Mouse (Mus musculus) 416B (cell line): ENCODE results near the gene Ccl4.

Experiments used
- DNase-seq: peaks from one replicate; pipeline ENCODE4 v3.0.0; 2011; ENCODE audit warnings: low read depth

Gene Ccl4

GRCm38 (mm10) chr11:83662204-83662603, at the start of gene Ccl4:
Gene Ccl4 (plus strand): TSS chr11:83662584.
- peak; percentile 45 for DNase-seq

GRCm38 (mm10) chr11:83616586-83616985, 45.8 kb upstream of the Ccl4 start:
- peak; percentile 70 for DNase-seq

- peak; percentile 85 for DNase-seq
Observed at GRCm38 (mm10) chr11:83618238-83618637, 44.1 kb upstream of the Ccl4 start.

GRCm38 (mm10) chr11:83619037-83619436, 43.3 kb upstream of the Ccl4 start:
- DNase-seq, result no peak

- DNase-seq, result no peak
Observed at GRCm38 (mm10) chr11:83623586-83623985, 38.8 kb upstream of the Ccl4 start.

- DNase-seq, result peak; percentile 69
Observed at GRCm38 (mm10) chr11:83628808-83629207, 33.6 kb upstream of the Ccl4 start.

- DNase-seq, result no peak
Observed at GRCm38 (mm10) chr11:83630630-83631029, 31.8 kb upstream of the Ccl4 start.

- DNase-seq, result no peak
Observed at GRCm38 (mm10) chr11:83631065-83631464, 31.3 kb upstream of the Ccl4 start.

- peak; percentile 68 for DNase-seq
Observed at GRCm38 (mm10) chr11:83632744-83633143, 29.6 kb upstream of the Ccl4 start.

- no peak for DNase-seq
Observed at GRCm38 (mm10) chr11:83634425-83634824, 28.0 kb upstream of the Ccl4 start.

- no peak for DNase-seq
Observed at GRCm38 (mm10) chr11:83634898-83635297, 27.5 kb upstream of the Ccl4 start.

GRCm38 (mm10) chr11:83636742-83637235, 25.6 kb upstream of the Ccl4 start:
- DNase-seq, result no peak

- DNase-seq, result peak; percentile 59
Observed at GRCm38 (mm10) chr11:83638934-83639333, 23.4 kb upstream of the Ccl4 start.

GRCm38 (mm10) chr11:83639533-83639932, 22.9 kb upstream of the Ccl4 start:
- peak; percentile 81 for DNase-seq

- peak; percentile 96 for DNase-seq
Observed at GRCm38 (mm10) chr11:83640141-83640540, 22.2 kb upstream of the Ccl4 start.

GRCm38 (mm10) chr11:83641216-83641615, 21.2 kb upstream of the Ccl4 start:
- DNase-seq, result peak; percentile 71

GRCm38 (mm10) chr11:83645521-83645920, 16.9 kb upstream of the Ccl4 start, which contains the start of gene Rpl9-ps1:
Gene Rpl9-ps1 (minus strand): TSS chr11:83645621.
- no peak for DNase-seq

- no peak for DNase-seq
Observed at GRCm38 (mm10) chr11:83646356-83647149, 15.8 kb upstream of the Ccl4 start.

- DNase-seq, result peak; percentile 61
Observed at GRCm38 (mm10) chr11:83649305-83649841, 13.0 kb upstream of the Ccl4 start, which contains the start of gene Ccl3. Gene Ccl3 (minus strand): TSS chr11:83649355.

GRCm38 (mm10) chr11:83654606-83655005, 7.8 kb upstream of the Ccl4 start:
- DNase-seq, result no peak

GRCm38 (mm10) chr11:83657508-83657907, 4.9 kb upstream of the Ccl4 start:
- no peak for DNase-seq

GRCm38 (mm10) chr11:83658797-83659196, 3.6 kb upstream of the Ccl4 start:
- no peak for DNase-seq

- peak; percentile 69 for DNase-seq
Observed at GRCm38 (mm10) chr11:83663532-83663931, 1.1 kb downstream of the Ccl4 start.
